Mouse (Mus musculus) hindlimb bud, embryonic 11.5 days (tissue): ENCODE results near the gene Exoc6b.

Experiments
- DNase-seq: peaks from one replicate; pipeline ENCODE4 v3.0.0-alpha.2; 2012; ENCODE audit warnings: low read depth, low spot score; ENCODE audit errors: extremely low spot score

The Exoc6b gene

DNA sequence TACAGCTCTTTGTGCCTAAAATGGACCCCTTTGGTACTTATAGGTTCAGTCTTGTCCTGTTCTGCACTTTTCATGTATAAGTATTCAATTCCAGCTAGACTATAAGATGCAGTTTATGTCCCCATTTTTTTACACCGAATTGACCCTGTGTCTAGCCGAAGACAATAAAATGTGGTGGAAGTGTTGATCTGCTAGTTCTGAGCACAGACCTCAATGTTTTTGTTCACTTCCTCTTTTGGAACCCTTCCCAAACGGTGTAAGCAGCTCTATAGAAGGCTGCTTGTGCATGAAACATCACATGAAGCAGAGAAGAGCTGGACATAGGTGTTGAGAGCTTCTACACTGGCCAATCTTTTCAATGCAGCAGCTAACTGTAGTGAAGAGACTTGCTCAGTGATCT lies 327.1 kb downstream of the Exoc6b start:
- DNase-seq: no peak

DNA sequence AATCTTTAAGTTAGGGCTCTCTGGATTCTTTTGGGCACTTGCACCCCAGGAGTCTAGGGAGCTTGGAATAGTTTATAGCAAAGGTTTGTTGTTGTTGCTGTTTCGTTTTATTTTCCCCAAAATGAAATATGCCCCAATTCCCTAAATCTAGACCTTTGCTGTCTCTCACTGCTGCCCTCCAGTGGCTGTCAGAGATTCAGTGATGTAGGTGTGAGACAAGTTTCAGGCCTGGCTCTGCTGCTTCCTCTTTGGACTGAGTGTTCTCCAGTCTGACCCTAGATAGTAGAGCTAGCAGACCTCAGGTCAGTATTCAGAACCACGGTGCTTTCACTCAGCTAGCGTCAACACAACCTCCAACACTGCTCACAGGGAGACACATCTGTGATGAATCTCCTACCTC lies 332.4 kb downstream of the Exoc6b start:
- DNase-seq: no peak

DNA sequence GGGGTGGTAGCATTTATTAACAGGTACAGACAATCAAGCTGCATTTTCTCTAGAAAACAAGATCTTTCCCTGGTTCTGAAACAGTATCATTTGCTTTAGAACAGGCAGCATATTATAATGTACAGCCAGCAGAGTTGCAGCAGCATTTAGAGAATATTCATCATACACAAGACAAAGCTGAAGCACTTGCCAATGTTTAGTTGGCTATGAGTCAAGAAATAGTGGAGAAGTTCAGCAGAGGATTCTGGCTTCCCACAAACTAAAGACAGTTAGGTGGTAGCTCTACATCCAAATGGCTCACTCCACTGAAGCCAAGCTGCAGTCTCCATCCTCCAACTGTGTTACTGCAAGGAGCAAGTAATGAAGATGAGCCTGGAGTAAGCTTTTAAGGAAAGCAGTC lies 342.4 kb downstream of the Exoc6b start:
- no peak for DNase-seq

DNA sequence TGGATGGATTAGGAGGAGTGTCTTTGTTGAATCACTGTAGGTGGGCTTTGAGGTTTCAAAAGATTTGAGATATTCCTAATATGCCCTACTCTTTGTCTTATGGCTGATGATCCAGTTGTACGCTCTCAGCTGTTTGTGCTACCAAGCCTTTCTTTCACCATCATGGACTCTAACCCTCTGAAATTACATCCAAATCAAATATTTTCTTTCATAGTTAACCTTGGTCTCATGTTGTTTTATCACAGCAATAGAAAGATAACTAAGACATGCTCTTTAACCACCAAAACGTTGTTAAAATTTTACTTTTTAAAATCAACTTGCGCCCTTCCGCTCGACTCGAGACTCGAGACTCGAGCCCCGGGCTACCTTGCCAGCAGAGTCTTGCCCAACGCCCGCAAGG lies 356.1 kb downstream of the Exoc6b start:
- DNase-seq: no peak

DNA sequence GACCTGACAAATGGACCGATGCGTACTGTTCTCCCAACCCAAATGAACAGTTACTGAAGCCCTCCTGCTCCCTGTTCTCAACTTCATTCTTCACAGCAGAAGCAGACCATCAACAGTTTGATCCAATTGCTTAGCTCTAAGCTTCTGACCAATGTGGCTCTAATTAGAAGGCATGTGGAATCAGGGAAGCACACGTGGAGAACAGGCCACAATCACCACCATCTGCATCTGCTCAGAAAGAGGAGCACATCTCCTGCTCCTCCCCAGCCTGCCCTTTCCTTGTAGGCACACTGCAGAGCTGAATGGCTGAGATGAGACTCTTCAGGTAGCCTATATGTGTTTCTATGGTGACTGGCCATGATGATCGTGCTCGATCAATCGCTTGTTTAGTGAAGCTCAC lies 358.5 kb downstream of the Exoc6b start:
- no peak for DNase-seq

DNA sequence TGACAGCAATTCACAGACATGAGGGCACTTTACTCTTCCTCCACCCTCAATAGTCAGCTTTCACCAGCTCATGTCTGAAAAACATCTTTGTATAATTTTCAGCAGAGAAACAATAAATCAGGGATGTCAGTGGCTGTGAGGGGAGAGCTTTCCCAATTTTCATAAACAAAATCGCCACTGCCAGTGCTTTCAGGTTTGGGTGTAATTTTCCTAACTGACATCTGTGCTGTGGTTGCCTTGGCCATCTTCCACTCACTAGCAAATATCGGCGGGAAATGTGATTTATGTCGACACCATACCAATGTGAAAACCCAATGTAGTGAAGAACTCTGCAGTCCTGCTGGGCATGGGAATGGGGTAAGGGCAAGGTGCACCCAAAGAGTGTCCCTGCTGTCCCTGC lies 360.7 kb downstream of the Exoc6b start:
- DNase-seq: no peak

DNA sequence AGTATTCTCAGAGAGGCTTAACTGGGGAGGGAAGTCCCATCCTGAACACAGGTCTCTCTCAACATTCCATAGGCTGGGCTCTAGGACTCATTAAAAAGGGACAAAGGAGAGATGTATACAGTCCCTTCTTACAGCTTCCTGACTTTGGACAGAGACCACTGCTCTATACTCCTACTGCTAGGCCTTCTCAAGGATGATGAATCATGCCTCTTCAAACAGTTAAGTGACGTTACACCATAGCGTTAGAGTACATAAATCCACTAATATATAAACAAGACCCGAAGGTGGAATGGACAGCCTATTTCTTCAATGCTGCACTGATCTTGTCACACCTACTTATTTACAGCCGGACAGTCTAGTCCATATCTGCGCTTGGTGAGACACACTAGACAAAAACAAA lies 369.7 kb downstream of the Exoc6b start:
- DNase-seq: no peak

DNA sequence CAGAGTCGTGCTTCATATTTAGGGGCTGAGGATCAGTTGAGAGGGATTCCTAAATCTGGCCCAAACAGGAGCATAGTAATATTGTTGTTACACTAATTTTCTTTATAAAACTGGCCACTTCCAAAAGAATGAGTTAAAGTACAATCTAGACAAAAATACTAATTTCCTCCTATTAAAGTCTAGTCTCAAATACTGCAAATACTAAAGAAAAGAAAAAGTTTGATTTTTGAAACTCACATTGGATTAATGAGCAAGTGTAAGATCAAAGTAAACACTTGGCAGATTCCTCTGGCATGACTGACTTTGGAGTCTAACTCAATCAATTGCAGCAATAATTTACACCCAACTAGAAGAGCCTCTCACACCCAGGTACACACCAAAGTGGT lies 371.0 kb downstream of the Exoc6b start:
- DNase-seq: no peak

DNA sequence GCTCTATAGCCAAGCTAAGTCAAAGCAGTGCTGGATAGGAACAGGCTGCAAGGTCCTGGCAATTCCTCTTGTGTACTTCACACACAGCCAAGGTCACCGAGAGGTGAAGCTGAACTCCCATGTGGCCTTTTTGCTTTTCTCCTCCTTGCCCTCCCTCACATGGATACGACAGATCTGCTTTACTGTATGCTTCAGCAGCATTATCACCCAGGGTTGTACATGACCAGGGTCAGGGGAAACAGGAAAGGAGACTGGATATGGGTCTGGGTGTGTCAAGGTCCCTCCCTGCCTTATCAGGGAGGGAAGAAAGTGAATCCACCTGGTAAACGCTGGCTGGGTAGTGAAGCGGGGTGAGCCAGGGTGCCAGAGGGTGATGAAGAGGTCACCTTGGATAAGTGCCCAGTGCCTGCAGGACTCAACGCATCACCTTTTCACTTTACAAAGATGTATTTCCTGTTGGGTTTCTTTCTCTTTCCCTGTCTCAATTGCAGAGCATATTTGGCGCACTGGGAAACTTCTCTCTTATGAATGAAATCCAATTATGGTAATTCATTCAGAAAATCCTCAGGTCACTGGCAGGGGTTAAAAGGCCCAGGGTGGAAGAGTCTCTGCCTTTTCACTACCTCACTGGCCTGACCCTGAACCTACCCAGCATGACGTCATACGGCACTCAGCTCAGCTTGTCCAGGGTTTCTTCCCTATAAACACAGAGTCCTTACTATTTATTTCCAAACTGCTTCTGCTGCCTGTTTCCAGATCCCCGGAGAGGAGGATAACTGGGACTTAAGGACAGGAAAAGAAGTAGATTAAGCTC lies 371.6 kb downstream of the Exoc6b start:
- DNase-seq: no peak

DNA sequence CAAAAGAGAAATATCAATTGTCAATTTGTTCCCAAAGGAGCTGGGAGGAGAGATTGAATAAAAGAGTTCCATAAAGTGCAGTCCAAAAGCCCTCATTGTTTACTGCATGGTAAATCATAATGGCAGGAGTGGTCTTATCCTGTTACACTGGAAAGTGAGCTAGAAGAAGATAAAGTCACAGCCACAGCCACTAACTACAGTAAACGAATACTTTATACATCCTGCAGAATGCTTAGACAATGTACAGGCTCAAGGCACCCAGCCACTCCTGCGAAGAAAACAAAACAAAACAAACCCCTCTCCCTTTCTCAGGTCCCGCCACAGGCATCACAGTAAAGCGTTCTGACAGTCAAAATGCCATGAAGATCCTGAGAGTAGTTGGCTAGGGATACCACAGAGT lies 375.5 kb downstream of the Exoc6b start:
- no peak for DNase-seq

DNA sequence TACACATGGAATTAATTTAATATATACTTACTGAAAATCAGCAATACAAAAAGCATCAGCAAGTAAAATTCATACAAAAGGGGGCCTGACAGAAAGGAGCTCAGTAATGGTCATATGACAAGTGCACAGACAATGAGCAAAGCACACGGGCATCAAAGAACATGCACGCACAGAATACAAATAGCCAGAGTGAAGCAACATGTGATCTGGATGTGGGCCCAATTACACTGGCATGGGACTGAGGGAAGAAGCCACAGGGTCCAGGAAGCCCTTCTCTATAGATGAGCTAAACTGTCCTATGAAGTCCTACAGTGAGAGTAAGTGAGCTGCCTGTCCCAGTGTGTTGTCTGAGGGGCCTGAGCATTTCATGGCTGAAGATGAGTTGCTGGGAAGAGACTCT lies 376.1 kb downstream of the Exoc6b start:
- no peak for DNase-seq

DNA sequence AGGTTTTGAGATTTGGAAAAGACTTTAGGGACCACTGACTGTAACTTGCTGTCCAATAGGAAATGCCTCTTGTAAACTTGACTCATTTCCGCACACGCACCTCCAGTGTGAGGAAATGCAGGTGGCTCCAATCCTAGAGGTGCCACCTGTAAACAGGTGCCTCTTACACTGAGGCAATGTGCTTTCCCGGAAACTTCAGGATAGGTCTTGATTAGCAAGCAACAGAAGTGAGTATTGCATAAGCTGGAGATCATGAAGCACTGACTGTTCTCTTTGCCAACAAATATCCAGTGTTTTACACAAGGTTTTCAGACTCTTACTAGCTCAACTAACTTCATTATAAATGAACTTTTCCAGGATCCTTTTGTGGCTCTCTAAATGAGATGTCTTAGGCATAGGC lies 377.4 kb downstream of the Exoc6b start:
- no peak for DNase-seq

DNA sequence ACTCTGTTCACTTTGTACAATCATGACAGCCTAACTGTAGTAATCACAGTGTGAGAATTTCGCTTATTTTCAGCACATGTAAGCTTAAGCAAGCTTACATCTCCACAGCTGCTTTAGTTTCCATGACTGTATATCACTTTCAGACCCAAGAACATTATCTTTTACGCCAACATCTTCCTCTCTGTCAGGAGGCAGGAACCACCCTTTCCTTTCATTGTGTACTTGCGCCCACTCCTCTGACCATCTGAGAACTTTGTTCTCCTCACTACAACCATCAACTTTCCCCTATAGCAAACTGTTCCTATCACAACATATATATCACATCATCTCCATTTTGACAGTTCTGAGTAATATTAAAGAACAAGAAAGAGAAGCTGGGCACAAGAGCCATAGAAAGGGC lies 391.5 kb downstream of the Exoc6b start:
- no peak for DNase-seq

DNA sequence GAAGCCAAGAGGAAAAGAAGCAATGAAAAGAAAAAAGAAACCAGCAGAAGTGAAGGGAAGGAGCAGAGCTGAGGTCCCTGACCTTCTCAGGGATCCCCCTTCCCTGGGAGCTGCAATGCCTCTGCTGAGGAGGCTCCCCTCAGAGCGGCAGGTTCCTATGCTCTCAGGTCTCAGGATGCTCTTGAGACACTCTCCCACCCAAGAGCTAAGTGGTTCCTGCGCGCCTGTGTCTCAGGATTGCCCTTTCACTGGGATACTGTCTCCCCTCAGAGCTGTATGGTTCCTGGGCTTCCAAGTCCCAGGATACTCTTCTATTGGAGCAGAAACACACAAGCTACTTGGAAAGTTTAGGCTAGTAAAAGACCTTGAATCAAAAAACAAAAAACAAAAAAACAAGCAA lies 394.4 kb downstream of the Exoc6b start:
- no peak for DNase-seq

DNA sequence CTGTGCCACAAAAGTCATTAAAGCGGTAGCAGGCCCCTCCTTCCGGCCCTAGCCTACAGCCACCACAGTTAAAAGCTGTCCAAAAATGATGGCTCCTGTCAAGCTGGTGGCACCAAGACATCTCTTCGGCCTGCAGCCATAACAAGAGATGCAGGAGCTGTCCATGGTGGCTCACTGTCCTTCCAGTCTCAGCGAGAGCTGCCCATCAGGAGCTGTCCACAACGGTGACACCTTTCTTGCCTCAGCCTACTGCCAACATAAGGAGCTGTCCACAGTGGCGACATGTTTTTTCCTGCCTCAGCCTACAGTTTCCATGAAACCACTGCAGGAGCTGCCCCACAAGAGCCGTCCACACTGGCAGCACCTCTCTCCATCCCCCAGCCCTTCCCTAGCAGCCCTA lies 395.2 kb downstream of the Exoc6b start:
- no peak for DNase-seq

DNA sequence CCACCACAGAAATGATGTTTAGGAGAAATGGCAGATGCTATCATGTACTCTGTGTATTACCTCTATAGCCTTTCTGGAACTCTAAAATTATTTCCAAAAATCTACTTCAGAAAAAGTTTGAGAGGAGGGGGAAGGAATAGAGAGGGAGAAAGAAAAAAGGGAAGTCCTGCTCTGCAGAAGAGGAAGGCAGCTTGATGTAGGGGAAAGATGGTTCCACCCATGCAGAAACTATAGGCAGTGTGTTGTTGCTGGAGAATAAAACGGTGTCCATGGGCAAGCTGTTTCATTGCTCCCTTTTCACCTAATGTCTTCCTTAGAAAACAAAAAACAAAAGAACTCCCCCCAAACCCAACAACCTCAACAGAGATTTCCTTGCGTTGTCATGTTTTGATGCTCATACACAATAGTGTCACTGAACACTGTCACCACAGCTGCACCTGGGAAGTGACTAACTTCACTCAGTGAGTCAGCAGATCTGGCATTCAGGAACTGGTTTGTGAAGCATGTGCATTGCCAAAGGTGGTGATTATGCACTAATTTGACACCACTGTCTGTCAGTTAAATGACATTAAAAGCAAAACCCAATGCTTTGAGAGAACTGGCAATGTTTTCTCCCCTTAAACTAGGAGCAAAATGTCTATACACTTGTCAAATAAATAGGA lies 407.7 kb downstream of the Exoc6b start:
- DNase-seq: no peak

DNA sequence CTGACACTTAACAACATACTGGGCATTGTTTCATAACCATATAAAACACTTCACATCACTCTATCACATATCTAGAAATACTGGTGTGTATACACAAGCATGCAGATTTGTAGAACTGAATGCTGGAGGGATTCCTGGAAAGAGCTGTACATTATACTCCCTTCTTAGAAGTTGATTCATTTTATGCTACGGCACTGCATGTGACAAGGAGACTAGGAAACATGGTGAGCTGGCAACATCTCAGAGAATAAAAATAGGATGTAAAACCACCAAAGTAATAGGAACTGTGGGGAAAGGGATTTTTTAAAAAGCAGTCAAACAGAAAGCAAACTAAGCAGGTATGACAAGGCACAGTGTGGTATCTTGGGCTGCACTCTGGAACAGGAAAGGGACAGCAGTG lies 408.3 kb downstream of the Exoc6b start:
- DNase-seq: no peak

DNA sequence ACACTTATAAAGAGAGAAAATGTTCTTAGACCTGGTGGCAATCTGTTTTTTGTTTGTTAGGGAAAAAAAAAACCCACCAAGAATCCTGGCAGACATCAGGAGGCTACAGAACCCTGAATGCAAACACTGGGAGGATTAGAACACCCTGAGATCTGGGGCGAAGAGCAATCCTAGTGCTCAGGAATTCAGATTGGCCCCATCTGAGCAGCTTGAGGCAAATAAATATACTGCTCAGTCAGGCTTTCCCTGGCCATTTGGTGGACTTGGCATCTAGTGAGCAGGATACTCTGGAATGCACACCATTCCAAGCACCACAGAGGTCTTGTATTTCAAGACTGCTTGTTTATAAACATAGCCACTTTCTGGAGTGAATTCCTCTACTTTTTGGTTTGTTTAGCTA lies 412.2 kb downstream of the Exoc6b start:
- DNase-seq: no peak

DNA sequence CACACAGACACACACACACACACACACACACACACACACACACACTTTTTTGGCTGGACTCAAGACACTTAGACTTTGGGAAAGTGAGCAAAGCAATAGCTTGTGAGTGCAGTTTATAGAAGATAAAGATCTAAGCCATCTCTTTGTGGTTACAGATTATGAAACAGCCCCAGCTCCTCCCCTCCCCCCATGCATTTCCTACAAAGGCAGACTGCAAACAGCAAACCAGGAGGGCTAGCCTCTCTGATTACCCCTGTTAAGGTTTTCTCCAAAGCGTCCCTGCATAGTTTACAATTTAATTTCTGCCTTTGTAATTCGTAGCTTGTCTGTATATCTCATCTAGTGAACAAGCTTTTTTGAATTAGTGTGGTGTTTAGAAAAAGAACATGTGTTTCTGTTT lies 412.6 kb downstream of the Exoc6b start:
- DNase-seq: no peak

DNA sequence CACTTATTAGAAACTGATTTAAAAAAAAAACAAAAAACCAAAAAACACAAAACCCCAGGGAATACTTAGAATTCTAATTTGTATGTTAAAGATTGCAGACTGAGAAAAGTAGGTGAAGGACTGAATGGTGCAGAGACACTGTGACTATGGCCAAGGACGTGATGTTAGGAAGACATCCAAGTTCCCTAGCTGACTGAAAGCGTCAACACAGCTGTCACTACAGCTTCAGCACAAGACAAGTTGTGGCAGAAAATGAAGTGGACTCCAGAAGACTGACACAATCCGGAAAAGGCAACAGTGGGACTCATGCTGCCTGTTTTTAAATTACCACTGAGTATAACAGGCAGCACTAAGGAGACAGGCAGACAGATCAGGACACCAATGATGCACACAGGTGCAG lies 417.4 kb downstream of the Exoc6b start:
- no peak for DNase-seq

DNA sequence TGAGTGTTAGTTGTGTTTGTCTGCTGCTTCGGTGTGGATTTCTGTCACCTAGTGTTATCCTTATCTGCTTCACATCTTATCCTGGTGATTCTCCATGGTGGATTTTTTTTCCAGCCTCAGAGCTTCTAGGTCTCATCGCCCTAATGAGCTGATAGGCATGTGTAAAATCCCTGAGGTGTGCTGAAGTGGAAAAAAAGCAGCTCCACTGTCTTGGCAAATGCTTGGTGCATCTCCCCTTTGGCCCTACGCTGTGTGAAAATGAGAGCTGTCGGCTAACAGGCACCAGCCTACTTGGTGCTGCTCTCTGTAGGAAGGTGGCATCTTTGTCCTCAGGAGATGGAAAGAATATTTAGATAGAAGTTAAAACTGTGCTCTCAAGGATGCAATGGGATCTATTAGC lies 422.1 kb downstream of the Exoc6b start:
- no peak for DNase-seq

DNA sequence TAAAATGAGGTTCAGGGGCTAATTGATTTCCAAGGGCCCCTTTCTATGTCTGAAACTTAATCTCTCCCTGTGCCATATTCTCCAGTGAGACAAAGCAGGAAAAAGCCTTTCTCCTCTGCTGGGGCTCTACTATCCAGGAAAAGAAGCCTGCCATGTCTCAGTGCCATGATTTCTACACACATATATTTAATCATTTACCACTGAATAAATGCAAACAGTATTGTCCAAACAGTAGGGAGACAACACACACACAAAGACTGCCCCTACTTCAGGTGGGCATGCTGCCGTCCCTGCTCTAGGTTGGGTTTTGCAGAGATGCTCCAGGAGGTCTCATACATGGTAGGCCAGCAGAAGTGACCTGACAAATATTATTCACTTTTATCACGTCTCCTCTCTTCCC lies 422.6 kb downstream of the Exoc6b start:
- DNase-seq: no peak

DNA sequence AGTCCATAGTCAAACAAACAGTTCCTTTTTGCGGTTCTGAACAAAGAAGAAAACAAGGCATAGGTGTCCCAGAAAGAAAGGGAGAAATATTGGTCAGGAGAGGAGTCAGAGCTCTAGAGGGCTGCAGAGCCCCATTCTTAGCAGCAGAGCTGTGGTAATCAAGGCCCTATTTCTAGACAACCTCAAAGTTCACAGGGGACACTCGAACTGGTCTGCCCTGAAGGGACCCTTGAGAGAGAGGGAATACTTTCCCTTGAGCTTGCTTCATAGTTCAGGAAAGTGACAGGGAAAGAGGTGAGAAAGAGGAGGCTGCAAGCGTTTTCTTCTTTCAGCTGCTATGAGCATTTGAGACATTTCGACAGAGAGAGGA lies 428.3 kb downstream of the Exoc6b start:
- no peak for DNase-seq
